Mouse (Mus musculus): ENCODE results near the gene Tgm2.
A peak's percentile ranks its signal among the peaks of the same experiment; 100 is the strongest.

Tgm2 gene

DNA sequence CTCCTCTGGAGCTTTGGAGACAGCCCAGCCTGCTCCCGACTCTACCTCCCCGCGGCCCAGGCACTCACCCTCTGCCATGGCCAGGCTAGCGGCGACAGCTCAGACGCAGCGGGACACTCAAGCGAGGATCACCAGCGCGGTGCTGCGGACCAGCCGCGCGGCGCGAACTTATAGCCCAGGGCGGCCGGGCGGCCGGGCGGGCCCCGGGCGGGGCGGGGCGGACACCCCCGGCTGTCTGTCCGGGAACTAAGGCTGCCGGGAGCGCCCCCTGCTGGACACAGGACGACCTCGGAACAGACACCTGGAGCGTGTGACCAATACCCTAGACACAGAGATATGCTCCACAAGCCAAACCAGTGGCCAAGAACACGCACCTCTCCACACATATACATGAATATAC is at the start of gene Tgm2:
Tgm2 (minus strand) TSS at position 214 of the 400 bp plus-strand sequence.
- DNase-seq (ENCODE audit: low read depth, low spot score) = peak; percentile 80

DNA sequence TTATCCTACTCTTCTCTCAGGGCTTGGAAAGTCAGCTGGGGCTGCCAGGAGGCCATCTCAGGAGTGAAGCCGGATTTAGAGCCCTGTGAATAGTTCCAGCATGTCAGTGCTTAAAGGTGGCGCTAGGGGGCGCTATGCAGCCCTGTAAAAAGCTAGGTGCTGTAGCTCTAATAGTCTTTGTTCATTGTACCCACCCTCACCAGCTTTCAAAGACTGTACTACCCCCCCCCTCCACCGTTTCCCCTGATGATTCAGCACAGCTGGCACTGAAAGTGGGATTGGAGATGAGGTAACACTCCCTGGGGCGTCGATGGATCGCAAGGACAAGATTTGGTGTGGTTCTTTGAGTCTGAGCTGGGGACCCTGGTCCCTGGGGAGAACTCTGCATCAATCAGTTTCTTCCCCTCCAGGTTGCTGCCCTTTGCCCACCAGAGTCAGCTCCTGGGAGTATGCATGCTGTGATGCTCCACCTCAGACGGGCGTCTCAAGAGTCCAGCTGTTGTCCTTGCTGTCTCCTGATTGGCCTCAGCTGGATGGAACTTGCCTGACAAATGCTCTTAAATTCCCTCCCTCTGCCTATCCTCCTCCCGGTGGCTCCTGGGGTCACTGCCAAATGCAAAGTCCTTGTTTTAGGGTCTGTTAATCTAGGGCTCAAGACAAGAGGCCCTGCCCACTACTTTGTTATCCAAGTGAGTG is 48.9 kb upstream of the Tgm2 start:
- DNase-seq (ENCODE audit: low read depth, low spot score) = peak; percentile 68

DNA sequence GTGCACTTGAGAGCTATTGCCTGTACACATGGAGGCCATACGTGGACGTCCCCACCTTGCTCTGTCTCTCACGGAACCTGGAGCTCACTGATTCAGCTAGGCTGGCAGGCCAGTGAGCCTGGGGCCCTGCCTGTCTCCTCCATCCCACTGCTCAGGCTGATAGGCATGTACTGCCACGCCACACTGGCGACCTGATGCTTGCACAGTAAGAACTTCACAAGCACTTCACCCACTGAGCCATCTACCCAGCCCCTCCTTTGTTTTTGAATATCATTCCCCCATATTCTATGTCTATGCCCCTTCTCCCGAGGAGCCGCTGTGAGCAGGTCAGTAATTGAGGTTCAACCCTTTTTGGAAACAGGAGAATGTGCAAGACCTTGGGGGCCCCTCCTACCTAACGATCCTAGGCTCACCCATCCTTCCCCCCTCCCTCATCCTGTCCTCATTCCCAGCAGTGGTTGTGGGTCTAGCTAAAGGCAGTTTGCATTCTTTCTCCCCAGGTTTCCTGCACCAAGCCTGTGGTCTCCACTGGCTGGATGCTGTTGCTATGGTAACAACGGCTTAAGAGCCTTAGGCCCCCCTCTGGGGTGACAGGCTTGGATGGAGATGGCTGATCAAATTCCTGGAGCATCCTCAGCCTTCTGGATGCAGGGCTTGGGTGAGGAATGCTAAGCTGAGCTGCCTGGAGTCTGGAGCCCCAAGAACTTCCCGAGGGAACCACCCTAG is 47.5 kb upstream of the Tgm2 start:
- DNase-seq (ENCODE audit: low read depth, low spot score) = no peak

GRCm38 (mm10) chr2:158191098-158191497 is 44.9 kb upstream of the Tgm2 start:
- DNase-seq (ENCODE audit: low read depth, low spot score) = no peak

DNA sequence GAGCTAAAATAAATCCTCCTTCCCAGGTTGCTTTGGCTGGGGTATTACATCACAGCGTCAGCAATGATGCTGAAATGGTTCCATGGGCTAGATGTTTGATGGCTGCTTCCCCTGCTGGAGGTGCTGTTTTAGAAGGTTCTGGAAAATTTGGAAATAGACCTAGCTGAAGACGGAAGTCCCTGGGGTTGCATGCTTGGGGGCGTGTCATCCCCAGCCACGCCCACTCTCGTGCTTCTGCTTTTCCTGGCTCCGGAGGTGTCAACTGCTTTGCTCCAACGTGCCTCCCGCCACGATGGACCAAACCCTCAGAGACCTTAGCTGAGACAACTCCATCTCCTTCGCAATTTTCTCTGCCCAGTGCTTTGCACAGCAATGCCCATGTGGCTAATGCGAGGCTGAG is 43.2 kb upstream of the Tgm2 start:
- DNase-seq (ENCODE audit: low read depth, low spot score) = no peak

- no peak for DNase-seq (ENCODE audit: low read depth, low spot score)
These were observed 40.1 kb upstream of the Tgm2 start for GRCm38 (mm10) chr2:158186206-158186871.

- DNase-seq (ENCODE audit: low read depth, low spot score) = no peak
These were observed 37.0 kb upstream of the Tgm2 start for GRCm38 (mm10) chr2:158183266-158183665.

- peak; percentile 35 for DNase-seq (ENCODE audit: low read depth, low spot score)
These were observed 35.7 kb upstream of the Tgm2 start for GRCm38 (mm10) chr2:158181932-158182331.

- peak; percentile 74 for DNase-seq (ENCODE audit: low read depth, low spot score)
These were observed 34.6 kb upstream of the Tgm2 start for GRCm38 (mm10) chr2:158180797-158181196.

DNA sequence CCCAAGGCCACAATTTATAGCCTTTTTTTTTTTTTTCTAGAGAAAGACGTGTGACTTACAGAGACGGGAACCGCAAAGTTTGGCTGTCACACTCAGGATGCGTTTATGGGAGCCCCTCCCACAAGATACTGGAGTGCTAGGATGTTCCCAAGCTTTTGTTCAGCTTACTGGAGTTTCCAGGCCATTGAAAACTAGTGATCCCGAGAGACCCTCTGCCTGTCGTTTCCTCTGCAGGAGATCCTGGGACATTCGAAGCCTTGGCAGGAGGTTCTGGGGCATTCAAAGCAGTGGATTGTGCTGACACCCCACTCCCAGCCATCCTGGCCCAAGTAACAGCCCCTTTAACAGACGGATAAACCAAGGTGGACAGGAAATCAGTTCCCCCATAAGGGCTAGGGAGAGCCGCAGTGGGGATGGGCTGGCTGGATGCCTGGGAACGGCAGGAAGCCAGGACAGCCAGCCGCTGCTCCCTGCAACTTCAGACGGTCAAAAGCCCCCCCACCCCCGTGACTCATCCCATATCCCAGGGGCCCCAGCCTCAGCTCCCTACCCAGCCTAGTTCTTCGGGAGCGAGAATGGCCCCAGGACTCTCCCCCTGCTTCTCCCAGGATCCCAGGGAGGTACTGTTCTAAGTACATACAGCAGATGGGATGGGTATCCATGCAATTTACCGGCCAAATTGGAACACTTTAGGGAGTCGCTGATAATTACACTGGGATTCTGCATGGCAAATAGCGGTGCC is 33.3 kb upstream of the Tgm2 start:
- DNase-seq (ENCODE audit: low read depth, low spot score) = no peak

DNA sequence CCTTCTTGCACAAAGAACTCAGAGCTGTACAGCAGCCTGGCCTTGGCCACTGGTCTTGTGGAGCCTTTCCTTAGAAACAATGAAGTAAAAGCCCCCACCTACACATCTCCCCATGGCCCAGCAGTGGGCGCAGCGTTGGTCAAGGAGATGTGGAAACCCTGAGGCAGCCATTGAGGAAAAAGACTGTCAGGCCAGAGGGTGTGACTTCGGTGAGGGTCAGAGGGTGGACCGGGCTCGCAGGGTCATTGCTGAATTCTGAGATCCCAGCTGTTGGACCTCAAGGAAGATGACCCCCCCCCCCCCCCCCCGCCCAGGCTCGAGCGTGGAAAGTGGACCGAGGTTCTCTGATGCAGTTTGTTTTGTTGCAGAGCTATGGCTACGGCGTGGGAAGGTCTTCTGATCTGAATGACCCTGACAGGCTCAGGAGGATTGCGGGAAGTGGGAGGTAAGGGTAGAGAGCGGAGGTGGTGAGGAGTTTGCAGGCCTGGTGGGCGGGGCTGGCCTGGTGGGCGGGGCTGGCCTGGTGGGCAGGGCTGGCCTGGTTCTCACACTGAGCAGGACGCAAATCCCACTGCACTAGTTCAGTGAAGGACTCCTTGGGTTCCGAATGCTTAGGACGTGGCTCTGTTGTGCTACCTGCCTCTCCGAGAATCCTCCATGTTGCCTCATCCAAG is 32.6 kb upstream of the Tgm2 start:
- peak; percentile 38 for DNase-seq (ENCODE audit: low read depth, low spot score)

- DNase-seq (ENCODE audit: low read depth, low spot score) = no peak
These were observed 31.9 kb upstream of the Tgm2 start for GRCm38 (mm10) chr2:158178139-158178538.

- DNase-seq (ENCODE audit: low read depth, low spot score) = no peak
These were observed 31.3 kb upstream of the Tgm2 start for GRCm38 (mm10) chr2:158177574-158177973.

- no peak for DNase-seq (ENCODE audit: low read depth, low spot score)
These were observed 30.5 kb upstream of the Tgm2 start for GRCm38 (mm10) chr2:158176763-158177162.

DNA sequence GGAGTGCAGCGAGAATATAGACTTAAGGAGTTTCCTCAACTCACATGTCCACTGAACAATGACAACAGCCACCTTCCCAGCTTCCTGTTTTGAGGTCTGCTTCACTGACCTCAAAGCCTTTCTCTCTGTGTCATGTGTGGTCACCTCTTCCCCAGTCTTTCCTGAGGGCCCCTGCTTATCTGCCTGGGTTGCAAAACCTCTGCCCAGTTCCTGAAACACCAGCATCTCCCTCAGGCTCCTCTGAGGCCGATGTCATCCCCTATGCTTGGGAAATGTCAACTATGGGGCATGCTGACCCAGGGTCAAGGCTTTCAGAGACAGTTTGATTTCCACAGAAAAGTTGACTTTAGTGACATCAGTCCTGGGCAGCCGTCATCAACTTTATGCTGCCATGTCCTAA is 29.2 kb upstream of the Tgm2 start:
- DNase-seq (ENCODE audit: low read depth, low spot score) = no peak

- no peak for DNase-seq (ENCODE audit: low read depth, low spot score)
These were observed 28.7 kb upstream of the Tgm2 start for GRCm38 (mm10) chr2:158174958-158175357.

- no peak for DNase-seq (ENCODE audit: low read depth, low spot score)
These were observed 28.2 kb upstream of the Tgm2 start for GRCm38 (mm10) chr2:158174438-158174837.

GRCm38 (mm10) chr2:158170394-158170793 is 24.2 kb upstream of the Tgm2 start:
- no peak for DNase-seq (ENCODE audit: low read depth, low spot score)

- DNase-seq (ENCODE audit: low read depth, low spot score) = no peak
These were observed 23.5 kb upstream of the Tgm2 start for GRCm38 (mm10) chr2:158169771-158170170.

DNA sequence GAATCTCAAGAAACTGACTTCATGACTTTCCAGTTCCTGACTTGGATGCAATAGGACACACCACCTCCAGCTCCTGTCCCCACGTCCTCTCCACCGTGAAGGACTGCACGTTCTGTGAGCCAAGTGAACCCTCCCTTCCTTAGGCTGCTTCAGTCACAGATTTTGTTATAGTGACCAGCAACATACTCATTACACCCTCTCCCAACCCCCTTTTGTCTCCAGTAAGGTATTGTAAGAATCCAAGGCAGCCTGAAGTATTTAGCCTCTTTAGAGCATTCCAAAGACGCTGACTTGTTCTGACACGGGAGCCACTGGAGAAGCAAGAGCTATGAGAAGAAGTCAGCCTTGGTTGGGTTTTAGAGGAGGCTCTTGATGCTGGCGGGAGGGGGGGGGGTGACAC is 23.1 kb upstream of the Tgm2 start:
- no peak for DNase-seq (ENCODE audit: low read depth, low spot score)

GRCm38 (mm10) chr2:158168741-158169211 is 22.5 kb upstream of the Tgm2 start:
- no peak for DNase-seq (ENCODE audit: low read depth, low spot score)

All from A20 (cell line).